Mouse (Mus musculus): ENCODE measurements at regions not wholly inside any gene's neighbourhood (a gene's known extent, or its start where the extent isn't known, plus 50 kb on each side); places are given as distances from the start of the nearest gene placed in this dataset.
A peak's percentile ranks its signal among the peaks of the same experiment; 100 is the strongest.

GRCm38 (mm10) chr16:65683703-65684320 is 121.3 kb upstream of the Chmp2b start:
- no peaks in the 10 kb centered on the region for H3K27me3 ChIP-seq (ENCODE audit: control insufficient read depth, insufficient read depth, low read length)

GRCm38 (mm10) chr16:65693626-65694025 is 121.4 kb upstream of the Vgll3 start:
- no peak overlapping the region for H3K4me3 ChIP-seq (ENCODE audit: low read depth, low read length)
- H3K36me3 ChIP-seq (ENCODE audit: control insufficient read depth, insufficient read depth, low read length): no peaks in the 10 kb centered on the region
- H3K4me1 ChIP-seq (ENCODE audit: control insufficient read depth, insufficient read depth, low read length): no peaks in the 10 kb centered on the region
- no peak for DNase-seq (ENCODE audit: low spot score)
- ATAC-seq (ENCODE audit: insufficient number of reproducible peaks, low FRiP score, low TSS enrichment, low read depth): no peak
- no peak overlapping the region for H3K4me2 ChIP-seq (ENCODE audit: low read depth, severe bottlenecking)
- no peaks in the 10 kb centered on the region for H3K9me3 ChIP-seq (ENCODE audit: control insufficient read depth, low read length)
- no peak overlapping the region for H3K9ac ChIP-seq (ENCODE audit: low read length)
- no peaks in the 10 kb centered on the region for H3K27me3 ChIP-seq (ENCODE audit: control insufficient read depth, insufficient read depth, low read length)
- WGBS: 86% methylated on average over 2 of the region's 2 CpGs
- no peak overlapping the region for H3K27ac ChIP-seq (replicated peaks; ENCODE audit: low read depth, low read length)

More at GRCm38 (mm10) chr16:65683703-65684320, 121.3 kb upstream of the Chmp2b start:
- H3K4me3 ChIP-seq (ENCODE audit: low read depth, low read length): no peak overlapping the region
- H3K27ac ChIP-seq (replicated peaks; ENCODE audit: low read depth, low read length): no peak overlapping the region
- no peaks in the 10 kb centered on the region for H3K9me3 ChIP-seq (ENCODE audit: control insufficient read depth, low read length)
- no peak for ATAC-seq (ENCODE audit: insufficient number of reproducible peaks, low FRiP score, low TSS enrichment, low read depth)
- no peak overlapping the region for H3K9ac ChIP-seq (ENCODE audit: low read length)
- H3K36me3 ChIP-seq (ENCODE audit: control insufficient read depth, insufficient read depth, low read length): no peaks in the 10 kb centered on the region
- no peak overlapping the region for H3K4me2 ChIP-seq (ENCODE audit: low read depth, severe bottlenecking)
- no peaks in the 10 kb centered on the region for H3K4me1 ChIP-seq (ENCODE audit: control insufficient read depth, insufficient read depth, low read length)
- DNase-seq (ENCODE audit: low spot score): no peak

GRCm38 (mm10) chr16:65715631-65716030 is 99.4 kb upstream of the Vgll3 start:
- no peaks in the 10 kb centered on the region for H3K9me3 ChIP-seq (ENCODE audit: control insufficient read depth, low read length)
- no peaks in the 10 kb centered on the region for H3K36me3 ChIP-seq (ENCODE audit: control insufficient read depth, insufficient read depth, low read length)
- no peak for ATAC-seq (ENCODE audit: insufficient number of reproducible peaks, low FRiP score, low TSS enrichment, low read depth)
- no peaks in the 10 kb centered on the region for H3K4me1 ChIP-seq (ENCODE audit: control insufficient read depth, insufficient read depth, low read length)
- no peak for DNase-seq (ENCODE audit: low spot score)
- H3K4me2 ChIP-seq (ENCODE audit: low read depth, severe bottlenecking): no peak overlapping the region
- no peak overlapping the region for H3K27ac ChIP-seq (replicated peaks; ENCODE audit: low read depth, low read length)
- no peaks in the 10 kb centered on the region for H3K27me3 ChIP-seq (ENCODE audit: control insufficient read depth, insufficient read depth, low read length)
- H3K4me3 ChIP-seq (ENCODE audit: low read depth, low read length): no peak overlapping the region
- no peak overlapping the region for H3K9ac ChIP-seq (ENCODE audit: low read length)

- Histone ChIP-seq H3K9me3 (ENCODE audit: control insufficient read depth, low read length) (no peaks in the 10 kb centered on the region), H3K27me3 (ENCODE audit: control insufficient read depth, insufficient read depth, low read length) (no peaks in the 10 kb centered on the region), H3K9ac (ENCODE audit: low read length) (no peak overlapping the region), H3K4me1 (ENCODE audit: control insufficient read depth, insufficient read depth, low read length) (no peaks in the 10 kb centered on the region), H3K27ac (replicated peaks; ENCODE audit: low read depth, low read length) (no peak overlapping the region), H3K36me3 (ENCODE audit: control insufficient read depth, insufficient read depth, low read length) (no peaks in the 10 kb centered on the region), H3K4me2 (ENCODE audit: low read depth, severe bottlenecking) (no peak overlapping the region), H3K4me3 (ENCODE audit: low read depth, low read length) (no peak overlapping the region)
- WGBS: 74% methylated on average over 6 of the region's 6 CpGs
- no peak for ATAC-seq (ENCODE audit: insufficient number of reproducible peaks, low FRiP score, low TSS enrichment, low read depth)
- no peak for DNase-seq (ENCODE audit: low spot score)
Measured at GRCm38 (mm10) chr16:65718791-65719472, 96.1 kb upstream of the Vgll3 start.

GRCm38 (mm10) chr16:65720953-65721352 is 94.1 kb upstream of the Vgll3 start:
- Histone ChIP-seq H3K27ac (replicated peaks; ENCODE audit: low read depth, low read length) (no peak overlapping the region), H3K36me3 (ENCODE audit: control insufficient read depth, insufficient read depth, low read length) (no peaks in the 10 kb centered on the region)

GRCm38 (mm10) chr16:65725559-65726269 is 89.3 kb upstream of the Vgll3 start:
- Histone ChIP-seq H3K4me3 (ENCODE audit: low read depth, low read length) (no peak overlapping the region), H3K27ac (replicated peaks; ENCODE audit: low read depth, low read length) (no peak overlapping the region), H3K36me3 (ENCODE audit: control insufficient read depth, insufficient read depth, low read length) (no peaks in the 10 kb centered on the region), H3K9ac (ENCODE audit: low read length) (no peak overlapping the region), H3K9me3 (ENCODE audit: control insufficient read depth, low read length) (no peaks in the 10 kb centered on the region), H3K4me2 (ENCODE audit: low read depth, severe bottlenecking) (no peak overlapping the region), H3K27me3 (ENCODE audit: control insufficient read depth, insufficient read depth, low read length) (no peaks in the 10 kb centered on the region), H3K4me1 (ENCODE audit: control insufficient read depth, insufficient read depth, low read length) (no peaks in the 10 kb centered on the region)
- ATAC-seq (ENCODE audit: insufficient number of reproducible peaks, low FRiP score, low TSS enrichment, low read depth) (no peak), DNase-seq (ENCODE audit: low spot score) (no peak)
- 88% methylated on average over 5 of the region's 5 CpGs for WGBS

More at GRCm38 (mm10) chr16:65720953-65721352, 94.1 kb upstream of the Vgll3 start:
- 17% methylated on average over 4 of the region's 4 CpGs for WGBS
- Histone ChIP-seq H3K9ac (ENCODE audit: low read length) (no peak overlapping the region), H3K4me1 (ENCODE audit: control insufficient read depth, insufficient read depth, low read length) (no peaks in the 10 kb centered on the region), H3K27me3 (ENCODE audit: control insufficient read depth, insufficient read depth, low read length) (no peaks in the 10 kb centered on the region), H3K4me3 (ENCODE audit: low read depth, low read length) (no peak overlapping the region), H3K4me2 (ENCODE audit: low read depth, severe bottlenecking) (no peak overlapping the region), H3K9me3 (ENCODE audit: control insufficient read depth, low read length) (no peaks in the 10 kb centered on the region)
- DNase-seq (ENCODE audit: low spot score): peak; percentile 44
- ATAC-seq (ENCODE audit: insufficient number of reproducible peaks, low FRiP score, low TSS enrichment, low read depth): peak; percentile 88

- Histone ChIP-seq H3K4me1 (ENCODE audit: control insufficient read depth, insufficient read depth, low read length) (no peaks in the 10 kb centered on the region), H3K4me3 (ENCODE audit: low read depth, low read length) (no peak overlapping the region), H3K36me3 (ENCODE audit: control insufficient read depth, insufficient read depth, low read length) (no peaks in the 10 kb centered on the region), H3K4me2 (ENCODE audit: low read depth, severe bottlenecking) (no peak overlapping the region), H3K9me3 (ENCODE audit: control insufficient read depth, low read length) (no peaks in the 10 kb centered on the region), H3K27ac (replicated peaks; ENCODE audit: low read depth, low read length) (no peak overlapping the region), H3K27me3 (ENCODE audit: control insufficient read depth, insufficient read depth, low read length) (no peaks in the 10 kb centered on the region), H3K9ac (ENCODE audit: low read length) (no peak overlapping the region)
- ATAC-seq (ENCODE audit: insufficient number of reproducible peaks, low FRiP score, low TSS enrichment, low read depth) (no peak), DNase-seq (ENCODE audit: low spot score) (no peak)
- WGBS: 78% methylated on average over 3 of the region's 3 CpGs
Measured at GRCm38 (mm10) chr16:65726289-65726688, 88.8 kb upstream of the Vgll3 start.

- H3K36me3 ChIP-seq (ENCODE audit: control insufficient read depth, insufficient read depth, low read length): no peaks in the 10 kb centered on the region
- H3K27ac ChIP-seq (replicated peaks; ENCODE audit: low read depth, low read length): no peak overlapping the region
- H3K4me2 ChIP-seq (ENCODE audit: low read depth, severe bottlenecking): no peak overlapping the region
- H3K4me3 ChIP-seq (ENCODE audit: low read depth, low read length): no peak overlapping the region
- no peak for ATAC-seq (ENCODE audit: insufficient number of reproducible peaks, low FRiP score, low TSS enrichment, low read depth)
- DNase-seq (ENCODE audit: low spot score): no peak
- H3K9me3 ChIP-seq (ENCODE audit: control insufficient read depth, low read length): no peaks in the 10 kb centered on the region
- H3K4me1 ChIP-seq (ENCODE audit: control insufficient read depth, insufficient read depth, low read length): no peaks in the 10 kb centered on the region
- WGBS: 54% methylated on average over 4 of the region's 4 CpGs
- H3K9ac ChIP-seq (ENCODE audit: low read length): no peak overlapping the region
- H3K27me3 ChIP-seq (ENCODE audit: control insufficient read depth, insufficient read depth, low read length): no peaks in the 10 kb centered on the region
Measured at GRCm38 (mm10) chr16:65729322-65729721, 85.7 kb upstream of the Vgll3 start.
